Mouse (Mus musculus): ENCODE results near the gene Gm47996. TPM values are rescaled to one million over a fixed set of nuclear protein-coding genes. Genes with fewer than 3 reads are reported as not detected.

Gene Gm47996
- polyA plus RNA-seq, 1 experiment: not detected

- TF ChIP-seq CTCF (IDR thresholded peaks at IDR 0.05; ENCODE audit: low read depth, low read length) (no peak), POLR2A (IDR thresholded peaks at IDR 0.05; ENCODE audit: borderline replicate concordance, low read depth, low read length) (no peak)
- H3K4me1 ChIP-seq (ENCODE audit: control insufficient read depth, insufficient read depth, low read length): 0 out of 2 replicates have a peak, but pooled peaks cover 2% of the 10 kb centered on the region
- H3K27ac ChIP-seq (ENCODE audit: insufficient read depth, low read depth, low read length): no peak overlapping the region
- no peak overlapping the region for H3K4me3 ChIP-seq (ENCODE audit: insufficient read depth, low read length)
Measured at GRCm38 (mm10) chr1:151214862-151215261, 4.9 kb downstream of the Gm47996 start.

GRCm38 (mm10) chr1:151215985-151216384 is 6.1 kb downstream of the Gm47996 start:
- no peak overlapping the region for H3K27ac ChIP-seq (ENCODE audit: insufficient read depth, low read depth, low read length)
- TF ChIP-seq CTCF (IDR thresholded peaks at IDR 0.05; ENCODE audit: low read depth, low read length) (no peak), POLR2A (IDR thresholded peaks at IDR 0.05; ENCODE audit: borderline replicate concordance, low read depth, low read length) (no peak)
- no peak overlapping the region for H3K4me3 ChIP-seq (ENCODE audit: insufficient read depth, low read length)
- H3K4me1 ChIP-seq (ENCODE audit: control insufficient read depth, insufficient read depth, low read length): 0 out of 2 replicates have a peak, but pooled peaks cover 2% of the 10 kb centered on the region

GRCm38 (mm10) chr1:151216417-151216816 is 6.5 kb downstream of the Gm47996 start:
- Histone ChIP-seq H3K4me3 (ENCODE audit: insufficient read depth, low read length) (no peak overlapping the region), H3K27ac (ENCODE audit: insufficient read depth, low read depth, low read length) (no peak overlapping the region), H3K4me1 (ENCODE audit: control insufficient read depth, insufficient read depth, low read length) (0 out of 2 replicates have a peak, but pooled peaks cover 2% of the 10 kb centered on the region)
- TF ChIP-seq CTCF (IDR thresholded peaks at IDR 0.05; ENCODE audit: low read depth, low read length): no peak
- no peak for TF ChIP-seq POLR2A (IDR thresholded peaks at IDR 0.05; ENCODE audit: borderline replicate concordance, low read depth, low read length)

- TF ChIP-seq CTCF (IDR thresholded peaks at IDR 0.05; ENCODE audit: low read depth, low read length): no peak
- no peak for TF ChIP-seq POLR2A (IDR thresholded peaks at IDR 0.05; ENCODE audit: borderline replicate concordance, low read depth, low read length)
Measured at GRCm38 (mm10) chr1:151219045-151219444, 9.1 kb downstream of the Gm47996 start.

GRCm38 (mm10) chr1:151220098-151220497 is 10.2 kb downstream of the Gm47996 start:
- Histone ChIP-seq H3K4me3 (ENCODE audit: insufficient read depth, low read length) (no peak overlapping the region), H3K4me1 (ENCODE audit: control insufficient read depth, insufficient read depth, low read length) (no peaks in the 10 kb centered on the region), H3K27ac (ENCODE audit: insufficient read depth, low read depth, low read length) (no peak overlapping the region)
- TF ChIP-seq CTCF (IDR thresholded peaks at IDR 0.05; ENCODE audit: low read depth, low read length): no peak
- TF ChIP-seq POLR2A (IDR thresholded peaks at IDR 0.05; ENCODE audit: borderline replicate concordance, low read depth, low read length): no peak

More at GRCm38 (mm10) chr1:151219045-151219444, 9.1 kb downstream of the Gm47996 start:
- Histone ChIP-seq H3K27ac (ENCODE audit: insufficient read depth, low read depth, low read length) (no peak overlapping the region), H3K4me1 (ENCODE audit: control insufficient read depth, insufficient read depth, low read length) (0 out of 2 replicates have a peak, but pooled peaks cover 2% of the 10 kb centered on the region), H3K4me3 (ENCODE audit: insufficient read depth, low read length) (no peak overlapping the region)

GRCm38 (mm10) chr1:151222561-151223267 is 12.8 kb downstream of the Gm47996 start:
- H3K4me3 ChIP-seq (ENCODE audit: insufficient read depth, low read length): no peak overlapping the region
- H3K27ac ChIP-seq (ENCODE audit: insufficient read depth, low read depth, low read length): no peak overlapping the region
- no peaks in the 10 kb centered on the region for H3K4me1 ChIP-seq (ENCODE audit: control insufficient read depth, insufficient read depth, low read length)
- TF ChIP-seq CTCF (IDR thresholded peaks at IDR 0.05; ENCODE audit: low read depth, low read length): no peak
- no peak for TF ChIP-seq POLR2A (IDR thresholded peaks at IDR 0.05; ENCODE audit: borderline replicate concordance, low read depth, low read length)

- Histone ChIP-seq H3K27ac (ENCODE audit: insufficient read depth, low read depth, low read length) (no peak overlapping the region), H3K4me1 (ENCODE audit: control insufficient read depth, insufficient read depth, low read length) (no peaks in the 10 kb centered on the region), H3K4me3 (ENCODE audit: insufficient read depth, low read length) (no peak overlapping the region)
- TF ChIP-seq CTCF (IDR thresholded peaks at IDR 0.05; ENCODE audit: low read depth, low read length): no peak
- no peak for TF ChIP-seq POLR2A (IDR thresholded peaks at IDR 0.05; ENCODE audit: borderline replicate concordance, low read depth, low read length)
Measured at GRCm38 (mm10) chr1:151223377-151223776, 13.4 kb downstream of the Gm47996 start.

GRCm38 (mm10) chr1:151224536-151224935 is 14.6 kb downstream of the Gm47996 start:
- Histone ChIP-seq H3K4me1 (ENCODE audit: control insufficient read depth, insufficient read depth, low read length) (peaks cover 6% of the 10 kb centered on the region), H3K27ac (ENCODE audit: insufficient read depth, low read depth, low read length) (no peak overlapping the region), H3K4me3 (ENCODE audit: insufficient read depth, low read length) (no peak overlapping the region)
- no peak for TF ChIP-seq CTCF (IDR thresholded peaks at IDR 0.05; ENCODE audit: low read depth, low read length)
- no peak for TF ChIP-seq POLR2A (IDR thresholded peaks at IDR 0.05; ENCODE audit: borderline replicate concordance, low read depth, low read length)

- H3K4me3 ChIP-seq (ENCODE audit: insufficient read depth, low read length): no peak overlapping the region
- H3K27ac ChIP-seq (ENCODE audit: insufficient read depth, low read depth, low read length): no peak overlapping the region
- H3K4me1 ChIP-seq (ENCODE audit: control insufficient read depth, insufficient read depth, low read length): peaks cover 6% of the 10 kb centered on the region
- no peak for TF ChIP-seq CTCF (IDR thresholded peaks at IDR 0.05; ENCODE audit: low read depth, low read length)
- TF ChIP-seq POLR2A (IDR thresholded peaks at IDR 0.05; ENCODE audit: borderline replicate concordance, low read depth, low read length): no peak
Measured at GRCm38 (mm10) chr1:151227506-151227905, 17.6 kb downstream of the Gm47996 start.

- TF ChIP-seq CTCF (IDR thresholded peaks at IDR 0.05; ENCODE audit: low read depth, low read length) (no peak), POLR2A (IDR thresholded peaks at IDR 0.05; ENCODE audit: borderline replicate concordance, low read depth, low read length) (no peak)
- Histone ChIP-seq H3K4me1 (ENCODE audit: control insufficient read depth, insufficient read depth, low read length) (peaks cover 6% of the 10 kb centered on the region), H3K27ac (ENCODE audit: insufficient read depth, low read depth, low read length) (no peak overlapping the region), H3K4me3 (ENCODE audit: insufficient read depth, low read length) (no peak overlapping the region)
Measured at GRCm38 (mm10) chr1:151228320-151228989, 18.5 kb downstream of the Gm47996 start.

Data from bone marrow macrophage, adult 2 months (primary cell).